Mouse (Mus musculus) layer of hippocampus, postnatal 10 days (tissue): ENCODE results near the gene Tnf. TPM values are rescaled to one million over a fixed set of nuclear protein-coding genes. Genes with fewer than 3 reads are reported as not detected.

Source experiments
- DNase-seq, 2 experiments: peaks; one replicate each; pipeline ENCODE4 v3.0.0; 2021; ENCODE audit warnings: low spot score in 2 of 2
- total RNA-seq, 2 experiments: library from RNA; stranded (reverse); gene quantifications; 2 replicates each; pipeline ENCODE4 v1.2.3; 2021

The Tnf gene
- total RNA-seq, 2 experiments from 2014 or later: not detected

GRCm38 (mm10) chr17:35200398-35200797 is 1.4 kb downstream of the Tnf start:
- DNase-seq: no peak

- DNase-seq: no peak
These were observed 2.9 kb downstream of the Tnf start for GRCm38 (mm10) chr17:35198946-35199345.

GRCm38 (mm10) chr17:35198029-35198428 is 3.8 kb downstream of the Tnf start:
- no peak for DNase-seq

- DNase-seq: no peak
These were observed 4.7 kb downstream of the Tnf start for GRCm38 (mm10) chr17:35197126-35197525.

GRCm38 (mm10) chr17:35196321-35196641 is 5.5 kb downstream of the Tnf start:
- no peak for DNase-seq

GRCm38 (mm10) chr17:35195631-35196320 is 6.0 kb downstream of the Tnf start:
- peak; percentile 82 to 85 for DNase-seq

- DNase-seq: no peak
These were observed 6.8 kb downstream of the Tnf start for GRCm38 (mm10) chr17:35194844-35195630.

- DNase-seq: no peak
These were observed 7.6 kb downstream of the Tnf start, which contains the start of gene Ltb for GRCm38 (mm10) chr17:35193881-35194843. Ltb (plus strand) TSS chr17:35194439.

GRCm38 (mm10) chr17:35192924-35193323 is 8.9 kb downstream of the Tnf start:
- DNase-seq: no peak

GRCm38 (mm10) chr17:35191723-35192122 is 10.1 kb downstream of the Tnf start:
- DNase-seq: no peak

GRCm38 (mm10) chr17:35190096-35190495 is 11.7 kb downstream of the Tnf start:
- DNase-seq: no peak

- DNase-seq: no peak
These were observed 12.6 kb downstream of the Tnf start for GRCm38 (mm10) chr17:35189186-35189585.

- DNase-seq: no peak
These were observed 13.7 kb downstream of the Tnf start, which contains the start of gene Lst1 for GRCm38 (mm10) chr17:35187959-35188610. Lst1 (minus strand) TSS chr17:35188439.

- no peak for DNase-seq
These were observed 14.5 kb downstream of the Tnf start for GRCm38 (mm10) chr17:35187345-35187744.

- DNase-seq: no peak
These were observed 15.1 kb downstream of the Tnf start for GRCm38 (mm10) chr17:35186681-35187080.

GRCm38 (mm10) chr17:35185639-35186611 is 15.9 kb downstream of the Tnf start:
- DNase-seq: no peak

- no peak for DNase-seq
These were observed 21.7 kb downstream of the Tnf start for GRCm38 (mm10) chr17:35180093-35180492.

GRCm38 (mm10) chr17:35178528-35178927 is 23.3 kb downstream of the Tnf start:
- DNase-seq: peak; percentile 62 to 69

GRCm38 (mm10) chr17:35175968-35176367 is 25.8 kb downstream of the Tnf start, which contains the start of gene Aif1:
Aif1 (minus strand) TSS chr17:35176068.
- no peak for DNase-seq

- DNase-seq: no peak
These were observed 26.4 kb downstream of the Tnf start for GRCm38 (mm10) chr17:35175382-35175781.
